Mouse (Mus musculus) cortical plate, adult 2 months (tissue): ENCODE data around the gene Susd6. TPM values are rescaled to one million over a fixed set of nuclear protein-coding genes. Genes with fewer than 3 reads are reported as not detected.
"Not testable (repeated sequence)": the region's sequence is repeated elsewhere in the genome, so short reads cannot be mapped to it uniquely, and the experiment has no call there.

Experiments
- H3K27ac ChIP-seq: fragments of 200-500 bp; 2 replicates; pipeline ENCODE4 v1.5.1; 2012; ENCODE audit warnings: low read length, control low read depth, inconsistent platforms; ENCODE audit not compliant: insufficient read depth
- H3K4me1 ChIP-seq: fragments of 200-500 bp; 2 replicates; pipeline ENCODE4 v1.6.1; 2011; ENCODE audit warnings: low read length; ENCODE audit not compliant: control insufficient read depth, insufficient read depth
- H3K4me3 ChIP-seq: fragments of 200-500 bp; 2 replicates; pipeline ENCODE4 v1.5.1; 2011; ENCODE audit warnings: mild to moderate bottlenecking, low read length, control low read depth; ENCODE audit not compliant: insufficient read depth
- CTCF ChIP-seq: fragments of 200-500 bp; IDR thresholded peaks from 2 replicates; pipeline ENCODE4 v1.5.1; 2011; ENCODE audit warnings: mild to moderate bottlenecking, control low read depth, low read length; ENCODE audit not compliant: insufficient read depth; ENCODE audit errors: extremely low read depth
- POLR2A ChIP-seq: fragments of 200-500 bp; IDR thresholded peaks from 2 replicates; pipeline ENCODE4 v1.6.1; 2011; ENCODE audit warnings: mild to moderate bottlenecking, low read length, control low read depth; ENCODE audit not compliant: insufficient read depth; ENCODE audit errors: extremely low read depth
- polyA plus RNA-seq: library from polyadenylated mRNA; depleted of rRNA; stranded (reverse); fragments of >200 nt; gene quantifications from 2 replicates; pipeline ENCODE4 v1.2.3, GENCODE M21; 2012

Gene Susd6
- polyA plus RNA-seq, 1 experiment: 24.8 TPM

DNA sequence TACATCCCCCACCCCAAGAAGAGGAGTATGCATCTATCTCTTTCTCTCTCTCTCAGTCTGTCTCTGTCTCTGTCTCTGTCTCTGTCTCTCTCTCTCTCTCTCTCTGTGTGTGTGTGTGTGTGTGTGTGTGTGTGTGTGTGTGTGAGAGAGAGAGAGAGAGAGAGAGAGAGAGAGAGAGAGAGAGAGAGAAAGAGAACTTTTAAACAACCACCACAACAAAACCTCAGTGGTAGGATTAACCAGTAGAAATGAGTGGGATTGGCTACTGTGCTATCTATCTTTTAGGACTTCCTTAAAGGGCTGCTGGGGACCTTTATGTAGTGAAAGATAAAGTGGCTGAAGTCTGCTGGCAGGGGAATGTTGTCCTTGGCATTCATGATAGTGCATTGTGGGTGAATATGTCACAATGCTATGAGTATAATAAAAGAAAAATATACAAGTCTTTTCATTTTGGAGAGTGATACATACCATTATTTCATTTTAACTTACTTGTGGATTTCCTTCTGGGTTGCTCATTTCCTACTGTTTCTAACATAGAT is 27.5 kb downstream of the Susd6 start:
- TF ChIP-seq CTCF (no peak), POLR2A (no peak)
- Histone ChIP-seq H3K4me3 (no peak overlapping the region), H3K27ac (no peak overlapping the region), H3K4me1 (peaks cover 13% of the 10 kb centered on the region; the same call in 1 of the 2 replicates)

DNA sequence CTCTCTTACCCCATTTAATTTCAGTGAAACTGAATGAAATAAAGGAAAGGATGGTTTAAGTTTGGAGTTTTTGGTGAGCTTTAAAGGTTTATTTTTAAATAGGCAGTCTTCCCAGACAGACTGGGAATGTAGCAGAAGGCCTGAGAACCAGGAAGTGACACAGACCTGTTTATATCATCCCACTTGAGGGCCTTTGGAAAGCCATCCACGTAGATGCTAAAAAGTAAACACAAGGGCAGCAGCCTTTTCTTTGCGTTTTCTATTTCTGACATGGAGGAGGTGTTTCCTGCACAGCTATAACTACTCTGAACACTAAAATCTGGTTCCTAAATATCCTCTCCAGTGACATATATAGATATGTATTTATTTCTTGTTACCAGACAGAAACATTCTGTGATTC is 28.7 kb downstream of the Susd6 start:
- H3K4me1 ChIP-seq: peaks cover 14% of the 10 kb centered on the region; the same call in 1 of the 2 replicates
- H3K27ac ChIP-seq, H3K4me3 ChIP-seq: not testable (repeated sequence)

DNA sequence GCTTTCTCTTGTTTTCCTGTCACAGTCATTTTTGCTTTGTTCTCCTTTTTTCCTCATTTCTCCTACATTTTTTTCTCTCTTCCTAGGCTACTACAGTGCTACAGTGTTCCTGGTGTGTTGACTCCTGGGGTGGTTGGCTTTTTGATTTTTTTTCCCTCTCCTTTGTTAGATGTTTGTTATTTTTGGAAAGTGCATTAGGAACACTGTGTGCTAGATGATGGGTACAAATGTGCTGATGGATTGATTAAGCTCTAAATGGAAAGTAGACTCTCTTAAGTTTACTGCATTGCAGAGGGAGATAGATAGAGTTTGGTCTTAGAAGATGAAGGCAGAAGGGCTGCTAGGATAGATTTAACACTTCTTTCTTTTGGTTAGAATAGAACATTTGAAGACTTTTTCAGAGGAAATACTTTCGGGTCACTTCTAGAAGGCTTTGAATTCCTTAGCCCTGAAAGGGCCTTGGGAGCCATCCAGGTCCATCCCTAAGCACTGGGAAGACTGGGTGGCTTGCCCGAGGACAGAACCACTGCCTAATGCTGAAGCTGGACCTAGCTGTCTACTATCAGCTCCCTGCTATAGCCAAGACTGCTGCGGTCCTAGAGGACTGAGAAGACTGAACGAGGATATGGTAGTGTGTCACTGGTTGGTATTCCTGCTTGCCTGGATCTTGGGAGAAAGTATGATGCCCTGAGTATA is 31.1 kb downstream of the Susd6 start:
- Histone ChIP-seq H3K27ac (peak overlapping the region; percentile 92), H3K4me1 (peaks cover 17% of the 10 kb centered on the region; the same call in 1 of the 2 replicates), H3K4me3 (no peak overlapping the region)
- TF ChIP-seq POLR2A (no peak), CTCF (no peak)

DNA sequence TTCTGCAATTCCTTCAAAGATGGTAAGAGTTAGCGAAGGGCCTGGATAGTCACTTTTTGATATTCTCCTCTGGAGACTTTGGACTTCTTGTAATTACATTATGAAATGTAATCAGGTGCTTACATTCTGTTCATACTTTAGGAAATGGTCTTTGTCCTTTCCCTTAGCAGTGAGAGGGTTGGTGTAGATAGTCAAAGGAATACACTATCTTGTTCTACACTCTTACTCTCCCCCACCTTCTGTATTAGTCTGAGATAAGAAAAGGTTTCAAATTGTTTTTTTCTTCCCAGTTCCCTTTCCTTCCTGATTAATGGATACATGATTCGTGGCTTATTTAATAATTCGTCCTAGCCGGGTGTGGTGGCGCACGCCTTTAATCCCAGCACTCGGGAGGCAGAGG is 32.2 kb downstream of the Susd6 start:
- H3K4me3 ChIP-seq: no peak overlapping the region
- H3K4me1 ChIP-seq: peaks cover 17% of the 10 kb centered on the region; the same call in 1 of the 2 replicates
- no peak overlapping the region for H3K27ac ChIP-seq
- TF ChIP-seq POLR2A (no peak), CTCF (no peak)

DNA sequence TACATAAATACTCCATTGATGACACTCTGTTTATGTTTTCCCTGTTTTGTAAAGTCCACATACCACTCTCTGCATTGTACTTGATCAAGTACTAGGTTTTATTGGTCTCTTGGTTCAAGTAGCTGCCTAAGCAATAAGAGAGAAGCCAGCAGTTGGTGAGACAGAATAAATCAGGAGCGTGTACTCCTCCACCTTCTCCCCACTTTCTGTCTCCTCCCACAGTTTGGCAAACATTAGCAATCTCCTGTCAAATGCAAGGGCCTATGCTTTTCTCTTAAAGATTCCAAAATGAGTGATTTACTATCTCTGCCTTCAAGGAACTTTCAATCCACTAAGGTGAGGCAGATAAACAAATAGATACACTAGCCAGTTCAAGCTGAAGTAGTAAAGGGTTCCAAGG is 33.9 kb downstream of the Susd6 start:
- no peak overlapping the region for H3K27ac ChIP-seq

DNA sequence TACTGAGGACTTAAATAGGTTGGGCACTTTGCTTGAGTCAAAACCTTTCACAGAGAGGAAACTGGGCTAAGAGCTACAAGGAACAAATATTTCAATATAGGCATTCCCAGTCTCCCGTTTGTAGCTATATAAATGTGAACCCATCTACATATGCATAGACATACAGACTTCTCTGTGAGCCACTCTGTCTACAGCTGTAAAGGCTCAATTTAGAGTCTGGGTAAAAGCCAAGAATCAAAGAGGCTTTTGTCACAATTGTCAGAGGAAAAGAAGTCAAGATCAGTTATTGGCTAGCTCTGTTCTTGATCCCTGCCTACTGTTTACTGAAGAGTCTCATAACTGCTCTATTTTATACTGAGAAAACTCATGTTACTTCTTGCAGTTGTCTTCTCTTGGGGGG is 36.1 kb downstream of the Susd6 start:
- H3K27ac ChIP-seq: no peak overlapping the region
- no peak overlapping the region for H3K4me3 ChIP-seq
- no peak for TF ChIP-seq CTCF
- no peak for TF ChIP-seq POLR2A
- H3K4me1 ChIP-seq: peaks cover 16% of the 10 kb centered on the region; the same call in 1 of the 2 replicates

More for the DNA sequence above, 33.9 kb downstream of the Susd6 start:
- Histone ChIP-seq H3K4me1 (peaks cover 17% of the 10 kb centered on the region; the same call in 1 of the 2 replicates), H3K4me3 (no peak overlapping the region)
- no peak for TF ChIP-seq CTCF

DNA sequence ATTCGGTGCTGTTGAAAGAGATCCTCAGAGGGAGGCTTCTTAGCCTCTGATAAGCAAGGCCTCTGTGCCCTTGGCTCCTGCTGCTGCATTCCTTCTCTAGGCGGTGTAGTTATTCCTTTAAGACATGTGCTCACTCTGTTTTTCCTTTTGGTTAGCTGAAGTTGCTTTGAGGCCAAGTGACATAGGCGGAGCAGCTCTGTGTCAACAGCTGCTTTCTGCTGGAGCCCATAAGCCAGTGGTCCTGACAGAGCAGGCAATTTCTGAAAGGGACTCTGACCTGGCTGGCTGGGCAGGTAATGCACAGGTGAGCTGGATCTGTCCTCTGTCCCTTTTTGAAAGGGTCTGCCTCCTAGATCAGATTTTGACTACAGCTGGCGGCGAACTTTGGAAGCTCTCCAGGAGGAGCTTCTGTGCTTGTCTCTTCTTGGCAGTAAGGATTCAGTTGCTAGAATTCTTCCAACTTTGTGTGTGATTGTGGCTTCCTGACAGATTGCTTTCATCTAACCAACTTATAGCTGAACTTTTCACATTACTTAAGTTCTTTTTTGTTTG is 37.2 kb downstream of the Susd6 start:
- Histone ChIP-seq H3K27ac (peak overlapping the region; percentile 33; the same call in 1 of the 2 replicates), H3K4me1 (peaks cover 13% of the 10 kb centered on the region; the same call in 1 of the 2 replicates), H3K4me3 (no peak overlapping the region)
- TF ChIP-seq POLR2A (no peak), CTCF (no peak)

DNA sequence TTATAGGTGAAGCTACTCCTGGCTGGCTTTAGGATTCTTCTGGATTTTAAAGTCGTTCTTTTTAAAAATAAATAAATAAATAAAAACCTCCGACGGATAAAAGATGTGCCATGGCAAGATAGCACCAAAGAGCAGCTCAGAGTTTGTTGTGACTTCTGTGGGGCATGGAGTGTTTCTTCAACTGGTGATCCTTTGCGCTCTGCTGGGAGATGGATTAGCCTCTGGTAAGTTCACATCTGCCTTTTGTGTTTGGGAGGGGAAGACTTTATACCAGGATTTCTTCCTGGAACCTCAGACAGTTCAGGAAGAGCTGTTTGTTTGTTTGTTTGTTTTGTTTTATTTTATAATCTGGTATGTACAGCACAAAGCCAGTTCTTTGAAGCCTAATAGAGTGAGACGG is 37.7 kb downstream of the Susd6 start:
- Histone ChIP-seq H3K4me1 (peaks cover 13% of the 10 kb centered on the region; the same call in 1 of the 2 replicates), H3K27ac (no peak overlapping the region), H3K4me3 (no peak overlapping the region)
- TF ChIP-seq POLR2A: no peak
- TF ChIP-seq CTCF: no peak

DNA sequence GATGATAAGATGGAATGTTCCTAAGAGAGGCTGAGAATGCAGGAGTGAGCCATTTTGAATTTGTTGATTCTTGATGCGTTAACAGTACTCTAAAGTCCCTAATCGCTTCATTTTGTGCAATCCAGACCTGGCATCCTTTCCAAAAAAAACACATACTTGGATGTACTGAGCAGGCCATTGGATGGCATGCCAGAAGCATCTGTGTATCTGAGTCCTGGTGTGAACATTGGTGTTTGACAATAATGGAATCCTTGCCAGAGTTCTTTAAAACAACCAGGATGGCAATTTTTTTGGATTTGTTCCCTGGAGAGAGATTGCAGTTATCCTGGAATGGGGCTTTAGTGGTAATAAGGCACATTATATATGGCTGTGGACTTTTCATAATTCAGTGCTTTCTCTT is 38.6 kb downstream of the Susd6 start:
- Histone ChIP-seq H3K4me3 (no peak overlapping the region), H3K4me1 (peaks cover 15% of the 10 kb centered on the region; the same call in 1 of the 2 replicates), H3K27ac (no peak overlapping the region)
- TF ChIP-seq POLR2A: no peak
- no peak for TF ChIP-seq CTCF

DNA sequence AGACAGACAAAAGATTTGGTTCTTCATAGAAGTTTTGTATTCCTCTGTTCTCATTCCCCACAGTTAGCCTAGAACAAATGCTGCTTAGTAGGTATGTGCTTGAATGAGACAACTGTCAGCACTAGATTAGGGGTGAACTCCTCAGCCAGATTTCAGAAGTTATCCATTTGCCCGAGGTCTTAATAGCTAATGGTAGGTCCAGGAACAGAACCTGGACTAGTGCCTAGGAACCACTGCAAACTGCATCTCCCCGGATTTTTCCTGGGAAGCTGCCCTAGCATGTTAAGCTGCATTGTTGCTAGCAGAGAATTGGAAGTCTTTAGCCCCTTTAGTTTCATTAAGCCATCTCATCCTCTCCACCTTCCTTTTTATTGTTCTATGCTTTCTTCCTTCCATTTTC is 39.9 kb downstream of the Susd6 start:
- TF ChIP-seq POLR2A (no peak), CTCF (no peak)
- no peak overlapping the region for H3K4me3 ChIP-seq
- H3K27ac ChIP-seq: no peak overlapping the region
- H3K4me1 ChIP-seq: peaks cover 11% of the 10 kb centered on the region; the same call in 1 of the 2 replicates
